Mouse (Mus musculus): ENCODE measurements around the gene Gm14325. TPM values are rescaled to one million over a fixed set of nuclear protein-coding genes. Genes with fewer than 3 reads are reported as not detected.
"Not testable (repeated sequence)": the region's sequence is repeated elsewhere in the genome, so short reads cannot be mapped to it uniquely, and the experiment has no call there.

The Gm14325 gene
- polyA plus RNA-seq (2015; fragmentation: Nextera tagmentation; extraction: Ambion mirVana): 33.5 and 35.4 TPM in 2 replicates

DNA sequence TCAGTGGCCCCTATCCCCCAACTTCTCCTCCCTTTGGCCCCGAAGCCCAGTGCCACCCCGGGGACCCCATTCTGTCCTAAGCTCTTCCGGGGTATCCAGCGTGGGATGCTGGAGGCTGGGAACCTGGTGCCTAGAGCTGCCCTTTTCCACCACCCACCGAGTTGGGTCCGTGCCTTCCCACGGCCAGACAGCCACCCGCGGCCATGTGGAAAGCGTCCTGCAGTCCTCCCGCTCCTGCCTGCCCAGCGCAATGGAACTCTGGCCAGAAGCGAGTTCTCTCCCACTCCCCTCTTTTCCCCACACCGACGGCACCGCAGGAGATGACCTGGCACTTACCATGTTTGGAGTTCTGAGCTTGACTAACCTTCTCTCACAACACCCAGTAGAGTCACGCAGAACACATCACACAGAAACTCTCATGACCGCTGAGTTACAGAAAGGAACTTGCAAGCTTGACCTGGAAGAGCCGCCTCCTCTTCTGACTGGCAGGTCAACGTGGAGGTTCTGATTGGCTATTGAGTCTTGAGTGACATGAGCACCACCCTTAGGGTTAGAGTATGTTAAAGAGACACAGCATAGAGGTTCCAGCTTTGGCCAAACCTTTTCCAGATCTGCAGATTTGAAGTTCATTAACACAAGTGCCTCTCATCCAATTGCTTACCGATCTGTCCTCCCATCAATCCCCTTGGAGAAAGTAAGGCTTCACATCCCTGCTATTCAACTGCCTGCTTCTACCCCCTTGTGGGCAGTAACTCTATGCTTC, at the start of gene Gm14325:
TSS of gene Gm14325 (minus strand) at position 436 of the 763 bp plus-strand sequence.
- Histone ChIP-seq H3K4me2 (replicated peaks) (peak within 1 kb of the TSS; percentile 42), H3K9ac (replicated peaks) (0 out of 2 replicates have a peak within 1 kb of the TSS, but pooled peaks have one; percentile 24), H3K4me3 (peak within 1 kb of the TSS; percentile 44)
- WGBS: 1% methylated on average over 18 of the region's 21 CpGs
- not testable (repeated sequence) for H3K36me3 ChIP-seq; H3K4me1 ChIP-seq; H3K27ac ChIP-seq (replicated peaks); ATAC-seq (replicated peaks); H3K9me3 ChIP-seq; H3K27me3 ChIP-seq

DNA sequence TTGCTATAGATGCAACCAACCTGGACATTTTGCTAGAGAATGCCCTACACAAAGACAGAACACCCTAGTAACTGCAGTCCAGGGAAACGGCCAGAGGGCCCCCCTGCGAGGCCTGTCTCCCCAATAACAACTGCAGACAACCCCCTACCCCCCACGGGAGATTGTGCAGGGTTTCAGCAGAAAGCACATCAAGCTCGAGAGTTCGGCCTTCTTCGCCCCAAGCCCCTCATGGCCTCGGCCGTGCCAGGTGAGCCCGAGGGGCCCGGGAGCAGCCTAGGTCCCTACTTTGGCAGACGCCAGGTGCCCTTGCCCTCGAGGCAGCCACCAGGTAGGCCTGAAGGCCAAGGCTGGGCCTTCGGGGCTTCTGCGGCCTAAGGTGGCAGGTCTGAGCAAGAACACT, 47.6 kb upstream of the Gm14325 start:
- H3K27ac ChIP-seq (replicated peaks); H3K27me3 ChIP-seq; H3K4me1 ChIP-seq; ATAC-seq (replicated peaks); H3K9me3 ChIP-seq; H3K4me3 ChIP-seq; H3K36me3 ChIP-seq; H3K9ac ChIP-seq (replicated peaks); H3K4me2 ChIP-seq (replicated peaks): not testable (repeated sequence)
- WGBS: 94% methylated on average over 13 of the region's 14 CpGs

DNA sequence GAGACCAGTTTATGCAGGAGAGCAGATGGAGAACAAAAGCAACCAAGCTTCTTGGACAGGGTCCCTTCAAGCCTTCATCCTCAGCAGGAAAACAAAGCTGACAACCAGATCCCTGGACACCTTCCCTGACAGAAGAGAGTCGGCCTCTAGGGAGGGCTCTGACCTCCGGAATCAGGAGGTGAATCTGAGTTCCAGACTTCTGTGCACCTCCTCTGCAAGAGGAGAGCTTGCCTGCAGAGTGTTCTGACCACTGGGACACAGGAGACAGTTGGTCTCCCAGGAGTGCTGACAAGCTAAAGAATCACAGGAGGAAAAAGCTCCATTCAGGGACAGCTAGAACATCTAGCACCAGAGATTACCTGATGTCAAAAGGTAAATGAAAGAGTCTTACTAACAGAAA, 22.1 kb upstream of the Gm14325 start:
- not testable (repeated sequence) for H3K27ac ChIP-seq (replicated peaks); H3K4me1 ChIP-seq; H3K9me3 ChIP-seq; H3K4me2 ChIP-seq (replicated peaks); H3K9ac ChIP-seq (replicated peaks); H3K27me3 ChIP-seq; H3K4me3 ChIP-seq; H3K36me3 ChIP-seq; ATAC-seq (replicated peaks)
- WGBS: 91% methylated on average over 2 of the region's 2 CpGs

DNA sequence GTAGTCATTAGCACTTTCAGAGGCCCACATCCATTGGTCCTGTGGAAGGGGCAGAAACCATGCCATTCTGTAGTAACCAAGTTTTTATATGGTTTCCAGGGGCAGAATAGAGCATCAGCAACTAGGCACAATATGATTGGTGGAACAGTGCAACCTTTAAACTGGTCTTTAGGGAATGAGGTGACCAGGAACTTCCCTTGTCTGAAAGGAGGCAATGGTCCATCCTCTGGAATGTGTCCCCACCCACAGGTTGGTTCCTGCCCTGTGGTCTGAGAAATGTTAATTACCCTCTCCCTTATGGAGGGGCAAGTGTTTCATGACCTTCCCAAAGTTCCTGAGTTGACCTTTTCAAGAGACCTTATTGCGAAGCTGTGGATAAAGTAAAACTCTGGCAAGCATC, 3.5 kb upstream of the Gm14325 start:
- H3K27me3 ChIP-seq; H3K4me3 ChIP-seq; ATAC-seq (replicated peaks); H3K9ac ChIP-seq (replicated peaks); H3K4me2 ChIP-seq (replicated peaks); H3K36me3 ChIP-seq; H3K4me1 ChIP-seq; H3K9me3 ChIP-seq; H3K27ac ChIP-seq (replicated peaks): not testable (repeated sequence)
- WGBS: 75% methylated on average over 1 of the region's 1 CpGs

DNA sequence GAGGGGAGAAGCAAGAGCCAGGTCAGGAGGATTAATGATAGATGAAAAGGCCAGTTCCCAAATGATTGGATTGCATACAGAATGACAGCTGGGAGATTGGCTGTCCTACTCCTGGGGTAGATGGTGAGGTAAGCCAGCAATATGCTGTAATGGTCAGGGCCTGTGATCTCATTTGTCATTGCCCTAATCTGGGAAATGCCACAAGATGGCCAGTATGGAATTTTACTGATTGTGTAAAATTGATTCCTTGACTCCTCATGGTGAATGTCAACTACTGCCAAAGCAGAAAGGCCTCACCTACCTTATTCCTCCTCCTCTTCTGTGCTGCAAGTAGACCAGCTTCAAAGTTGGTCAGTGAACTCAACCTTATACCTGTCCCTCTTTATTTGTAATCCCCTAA, 3.4 kb downstream of the Gm14325 start:
- not testable (repeated sequence) for H3K27ac ChIP-seq (replicated peaks); H3K4me1 ChIP-seq; H3K4me2 ChIP-seq (replicated peaks); H3K4me3 ChIP-seq; H3K9ac ChIP-seq (replicated peaks); H3K27me3 ChIP-seq; H3K36me3 ChIP-seq; ATAC-seq (replicated peaks); H3K9me3 ChIP-seq

DNA sequence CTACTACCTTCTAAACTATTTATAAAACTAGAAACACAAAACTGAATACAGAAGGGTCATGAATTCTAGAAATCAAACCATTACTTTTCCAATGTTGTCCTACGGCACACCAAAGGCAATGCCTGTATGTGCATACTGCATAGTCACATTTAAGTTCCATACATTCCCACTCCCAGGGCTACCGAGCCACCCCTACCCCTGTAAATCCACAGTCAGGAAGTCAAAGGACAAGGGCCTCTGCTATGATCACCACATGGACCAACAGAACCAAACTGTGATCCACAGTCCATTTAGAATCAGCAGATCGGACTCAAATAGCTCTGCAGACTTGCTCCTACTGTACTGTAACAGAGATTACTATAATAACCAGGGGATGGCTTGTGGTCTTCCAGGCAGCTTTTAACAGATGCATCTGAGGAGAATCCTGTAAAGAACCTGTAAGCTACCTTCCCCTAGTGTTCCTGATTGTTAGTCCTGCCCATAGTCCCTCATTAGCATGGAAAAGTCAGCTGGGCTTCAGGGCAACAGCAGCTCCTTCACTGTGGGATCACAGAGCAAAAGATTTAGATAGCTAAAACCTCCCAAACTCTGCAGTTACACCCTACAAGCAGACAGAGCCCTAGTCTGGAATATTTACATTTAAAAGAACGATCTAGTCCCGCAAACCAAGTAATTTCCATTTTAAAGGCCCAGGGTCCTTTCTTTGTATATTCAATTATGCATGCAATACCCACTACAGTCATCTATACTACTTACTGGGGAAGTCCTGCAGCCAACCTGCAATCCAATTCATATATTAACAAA, 4.2 kb downstream of the Gm14325 start:
- ATAC-seq (replicated peaks); H3K36me3 ChIP-seq: not testable (repeated sequence)
- WGBS: 74% methylated on average over 5 of the region's 5 CpGs

DNA sequence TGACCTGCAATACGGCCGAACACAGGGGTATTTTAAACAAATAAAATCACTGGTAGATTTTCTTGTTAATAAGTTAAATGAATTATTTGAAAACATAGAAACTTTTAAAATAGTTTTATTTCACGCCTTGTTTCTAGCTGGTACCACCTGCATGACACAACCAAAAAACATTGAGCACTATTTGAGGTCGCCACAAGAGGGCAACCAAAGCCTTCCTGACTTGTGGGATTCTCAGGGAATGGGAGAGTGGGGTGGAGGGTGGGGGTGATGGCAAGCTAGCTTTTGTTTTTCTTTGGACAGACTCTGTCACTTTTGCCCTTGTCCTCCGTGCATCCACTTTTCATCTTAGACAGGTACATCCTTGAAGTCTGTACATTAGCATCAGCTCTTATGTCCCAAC, 18.2 kb downstream of the Gm14325 start:
- not testable (repeated sequence) for ATAC-seq (replicated peaks); H3K27me3 ChIP-seq; H3K4me1 ChIP-seq; H3K4me2 ChIP-seq (replicated peaks); H3K9ac ChIP-seq (replicated peaks); H3K9me3 ChIP-seq; H3K4me3 ChIP-seq; H3K27ac ChIP-seq (replicated peaks); H3K36me3 ChIP-seq
- 64% methylated on average over 2 of the region's 5 CpGs for WGBS

More for the DNA sequence above, 4.2 kb downstream of the Gm14325 start:
- not testable (repeated sequence) for H3K27me3 ChIP-seq; H3K4me3 ChIP-seq; H3K4me2 ChIP-seq (replicated peaks); H3K9me3 ChIP-seq; H3K27ac ChIP-seq (replicated peaks); H3K4me1 ChIP-seq; H3K9ac ChIP-seq (replicated peaks)

DNA sequence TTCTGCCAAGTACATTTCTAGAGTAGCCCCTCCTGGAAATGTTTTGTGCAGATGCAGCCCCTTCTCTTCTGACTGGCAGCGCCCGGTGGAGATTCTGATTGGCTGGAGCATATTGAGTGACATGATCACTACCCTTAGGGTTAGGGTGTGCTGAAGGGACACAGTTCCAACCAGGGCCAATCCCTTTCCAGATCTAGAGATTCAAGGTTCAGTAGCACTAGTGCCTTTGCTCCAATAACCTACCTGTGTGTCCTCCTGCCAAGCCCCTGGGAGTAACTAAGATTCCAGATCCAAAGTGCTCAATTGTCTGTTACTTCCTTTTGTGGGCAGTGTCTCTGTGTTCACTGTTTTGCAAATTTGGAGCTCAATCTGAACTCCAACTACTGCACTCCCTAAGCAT, 34.0 kb downstream of the Gm14325 start:
- H3K4me2 ChIP-seq (replicated peaks); H3K4me1 ChIP-seq; H3K9ac ChIP-seq (replicated peaks); H3K27me3 ChIP-seq; ATAC-seq (replicated peaks); H3K9me3 ChIP-seq; H3K27ac ChIP-seq (replicated peaks); H3K36me3 ChIP-seq; H3K4me3 ChIP-seq: not testable (repeated sequence)
- 92% methylated on average over 2 of the region's 2 CpGs for WGBS

DNA sequence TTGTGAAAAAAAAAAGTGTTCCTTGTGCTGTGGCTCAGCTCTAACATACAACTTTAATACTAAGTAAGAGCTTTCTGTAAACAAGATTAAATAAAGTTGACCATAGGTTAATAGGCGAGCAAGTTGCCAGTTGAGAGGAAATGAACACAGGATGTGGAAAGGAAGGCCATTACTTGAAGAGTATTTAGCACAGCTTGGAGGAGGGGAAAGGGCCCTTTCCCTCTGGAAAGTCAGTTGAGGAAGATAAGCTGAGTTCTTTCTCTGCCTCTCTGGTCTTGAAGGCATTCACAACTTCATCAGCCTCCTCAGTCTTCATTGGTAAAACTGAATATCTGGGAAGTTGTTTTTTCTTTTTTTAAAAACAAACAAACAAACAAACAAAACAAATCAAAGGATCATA, 52.8 kb downstream of the Gm14325 start:
- H3K27ac ChIP-seq (replicated peaks); H3K9ac ChIP-seq (replicated peaks); H3K4me3 ChIP-seq; H3K4me2 ChIP-seq (replicated peaks); ATAC-seq (replicated peaks); H3K9me3 ChIP-seq; H3K4me1 ChIP-seq; H3K36me3 ChIP-seq; H3K27me3 ChIP-seq: not testable (repeated sequence)
- 83% methylated on average over 1 of the region's 1 CpGs for WGBS

Other genes starting within 250 kb of the Gm14325 start
- 7.8 and 9.1 TPM in 2 replicates for gene Gm14322, start 81.0 kb downstream of the Gm14325 start, polyA plus RNA-seq (2015; fragmentation: Nextera tagmentation; extraction: Ambion mirVana)
- 2.3 and 2.4 TPM in 2 replicates for gene Gm14327, start 56.8 kb upstream of the Gm14325 start, polyA plus RNA-seq (2015; fragmentation: Nextera tagmentation; extraction: Ambion mirVana)
- gene Zfp972, start 85.3 kb upstream of the Gm14325 start, polyA plus RNA-seq (2015; fragmentation: Nextera tagmentation; extraction: Ambion mirVana): 0.61 and 0.67 TPM in 2 replicates
- 14.4 and 14.5 TPM in 2 replicates for gene Gm14326, start 117.0 kb upstream of the Gm14325 start, polyA plus RNA-seq (2015; fragmentation: Nextera tagmentation; extraction: Ambion mirVana)
- 8.7 and 8.9 TPM in 2 replicates for gene Zfp971, start 182.9 kb upstream of the Gm14325 start, polyA plus RNA-seq (2015; fragmentation: Nextera tagmentation; extraction: Ambion mirVana)
- gene Zfp931, start 238.1 kb upstream of the Gm14325 start, polyA plus RNA-seq (2015; fragmentation: Nextera tagmentation; extraction: Ambion mirVana): 13.4 TPM in 2 replicates

All from forebrain, embryonic 15.5 days (tissue).